Mouse (Mus musculus) forebrain, postnatal 0 days (tissue): ENCODE results near the gene Ucp2. TPM values are rescaled to one million over a fixed set of nuclear protein-coding genes. Genes with fewer than 3 reads are reported as not detected.

ENCODE experiments used
- ATAC-seq: fragments of 200-750 bp; cut with Nextera tagmentation; 2 replicates; pipeline ENCODE4 v1.8.0; 2017; ENCODE audit warnings: mild to moderate bottlenecking, moderate library complexity
- DNase-seq: peaks from one replicate; pipeline ENCODE4 v3.0.0-alpha.2; 2015
- H3K27ac ChIP-seq: fragments of 300-500 bp; sonication (generic); 2 replicates; pipeline ENCODE4 v1.5.1; 2014; ENCODE audit warnings: low read depth, mild to moderate bottlenecking, antibody characterized with exemption, low read length, moderate library complexity, mixed read lengths
- H3K27me3 ChIP-seq: fragments of 300-500 bp; sonication (generic); 2 replicates; pipeline ENCODE4 v1.6.1; 2014; ENCODE audit warnings: mild to moderate bottlenecking, low read length, mixed read lengths; ENCODE audit not compliant: insufficient read depth
- H3K36me3 ChIP-seq: fragments of 300-500 bp; sonication (generic); 2 replicates; pipeline ENCODE4 v1.6.1; 2014; ENCODE audit warnings: mild to moderate bottlenecking, moderate library complexity; ENCODE audit not compliant: insufficient read depth
- H3K4me1 ChIP-seq: fragments of 300-500 bp; sonication (generic); 2 replicates; pipeline ENCODE4 v1.6.1; 2014; ENCODE audit warnings: antibody characterized with exemption; ENCODE audit not compliant: insufficient read depth
- H3K4me2 ChIP-seq: fragments of 300-500 bp; sonication (generic); 2 replicates; pipeline ENCODE4 v1.6.1; 2014; ENCODE audit warnings: low read depth, mild to moderate bottlenecking, moderate library complexity
- H3K4me3 ChIP-seq: fragments of 300-500 bp; sonication (generic); 2 replicates; pipeline ENCODE4 v1.5.1; 2014; ENCODE audit warnings: low read depth, low read length, mixed read lengths
- H3K9ac ChIP-seq: fragments of 300-500 bp; sonication (generic); 2 replicates; pipeline ENCODE4 v1.6.1; 2014; ENCODE audit warnings: mild to moderate bottlenecking
- H3K9me3 ChIP-seq: fragments of 300-500 bp; sonication (generic); 2 replicates; pipeline ENCODE4 v1.6.1; 2016; ENCODE audit warnings: low read length
- CTCF ChIP-seq: sonication (generic); IDR thresholded peaks from 2 replicates; pipeline ENCODE4 v1.5.1; 2016; ENCODE audit warnings: antibody characterized with exemption, control low read depth, low read depth
- WGBS: fragments of 180-500 bp; shearing (Covaris S2); extraction: QIAGEN DNeasy Blood & Tissue Kit; methylation state at CpG from one replicate; pipeline ENCODE4 v1.1.7; 2014; 5-methylcytosine and 5-hydroxymethylcytosine counted together
- polyA plus RNA-seq: library from polyadenylated mRNA; unstranded; fragments of >200 nt; fragmentation: Nextera tagmentation; extraction: Ambion mirVana; gene quantifications from 2 replicates; pipeline ENCODE4 v1.2.1, GENCODE M21; 2015
- total RNA-seq: library from RNA; depleted of rRNA; stranded (reverse); fragments of >200 nt; gene quantifications from 2 replicates; pipeline ENCODE4 v1.2.3, GENCODE M21; 2014

The Ucp2 gene
- total and polyA plus RNA-seq, 2 experiments from 2014 or later = 88.3 to 106 TPM

GRCm38 (mm10) chr7:100461621-100462151 is 31.5 kb upstream of the Ucp2 start:
- Histone ChIP-seq H3K4me3 (no peak overlapping the region), H3K4me1 (no peaks in the 10 kb centered on the region), H3K36me3 (peaks cover 29% of the 10 kb centered on the region), H3K27me3 (no peaks in the 10 kb centered on the region), H3K9me3 (no peaks in the 10 kb centered on the region), H3K27ac (no peak overlapping the region), H3K4me2 (no peak overlapping the region), H3K9ac (no peak overlapping the region)
- no peak for ATAC-seq
- 76% methylated on average over 6 of the region's 6 CpGs for WGBS
- no peak for DNase-seq
- TF ChIP-seq CTCF = no peak

GRCm38 (mm10) chr7:100463194-100463593 is 29.9 kb upstream of the Ucp2 start:
- no peak overlapping the region for H3K27ac ChIP-seq
- no peak overlapping the region for H3K9ac ChIP-seq
- peaks cover 24% of the 10 kb centered on the region for H3K36me3 ChIP-seq
- TF ChIP-seq CTCF = no peak
- no peak for ATAC-seq
- H3K4me2 ChIP-seq = no peak overlapping the region
- WGBS = 87% methylated on average over 9 of the region's 9 CpGs
- no peak for DNase-seq
- H3K9me3 ChIP-seq = no peaks in the 10 kb centered on the region
- no peaks in the 10 kb centered on the region for H3K27me3 ChIP-seq
- H3K4me3 ChIP-seq = no peak overlapping the region
- no peaks in the 10 kb centered on the region for H3K4me1 ChIP-seq

GRCm38 (mm10) chr7:100463757-100464156 is 29.4 kb upstream of the Ucp2 start:
- Histone ChIP-seq H3K9me3 (no peaks in the 10 kb centered on the region), H3K36me3 (peaks cover 27% of the 10 kb centered on the region), H3K4me2 (no peak overlapping the region), H3K4me1 (no peaks in the 10 kb centered on the region), H3K9ac (no peak overlapping the region), H3K4me3 (no peak overlapping the region), H3K27me3 (no peaks in the 10 kb centered on the region), H3K27ac (no peak overlapping the region)
- no peak for DNase-seq
- no peak for TF ChIP-seq CTCF
- no peak for ATAC-seq
- WGBS = 92% methylated on average over 10 of the region's 10 CpGs

GRCm38 (mm10) chr7:100464248-100464647 is 28.9 kb upstream of the Ucp2 start:
- Histone ChIP-seq H3K27me3 (no peaks in the 10 kb centered on the region), H3K4me2 (no peak overlapping the region), H3K4me3 (no peak overlapping the region), H3K36me3 (peaks cover 28% of the 10 kb centered on the region), H3K9ac (no peak overlapping the region), H3K27ac (no peak overlapping the region), H3K9me3 (no peaks in the 10 kb centered on the region), H3K4me1 (no peaks in the 10 kb centered on the region)
- ATAC-seq (no peak), DNase-seq (no peak)
- 97% methylated on average over 7 of the region's 7 CpGs for WGBS
- TF ChIP-seq CTCF = no peak

- no peak for ATAC-seq
- H3K9ac ChIP-seq = no peak overlapping the region
- no peaks in the 10 kb centered on the region for H3K4me1 ChIP-seq
- H3K4me3 ChIP-seq = no peak overlapping the region
- no peak for DNase-seq
- H3K27me3 ChIP-seq = no peaks in the 10 kb centered on the region
- peaks cover 23% of the 10 kb centered on the region for H3K36me3 ChIP-seq
- no peak overlapping the region for H3K27ac ChIP-seq
- WGBS = 79% methylated on average over 4 of the region's 4 CpGs
- no peak overlapping the region for H3K4me2 ChIP-seq
- no peaks in the 10 kb centered on the region for H3K9me3 ChIP-seq
- no peak for TF ChIP-seq CTCF
These were observed 27.9 kb upstream of the Ucp2 start for GRCm38 (mm10) chr7:100465248-100465647.

- Histone ChIP-seq H3K27ac (0 out of 2 replicates have a peak overlapping the region, but pooled peaks have one; percentile 40), H3K4me1 (no peaks in the 10 kb centered on the region), H3K27me3 (no peaks in the 10 kb centered on the region), H3K4me3 (no peak overlapping the region), H3K9ac (no peak overlapping the region), H3K9me3 (no peaks in the 10 kb centered on the region), H3K36me3 (peaks cover 19% of the 10 kb centered on the region), H3K4me2 (no peak overlapping the region)
- ATAC-seq = peak; percentile 32; the same call in 1 of the 2 replicates
- WGBS = 42% methylated on average over 5 of the region's 5 CpGs
- peak; percentile 18 for DNase-seq
- no peak for TF ChIP-seq CTCF
These were observed 27.4 kb upstream of the Ucp2 start for GRCm38 (mm10) chr7:100465656-100466309.

GRCm38 (mm10) chr7:100466781-100467510 is 26.2 kb upstream of the Ucp2 start:
- H3K4me1 ChIP-seq = no peaks in the 10 kb centered on the region
- H3K4me3 ChIP-seq = no peak overlapping the region
- H3K36me3 ChIP-seq = peaks cover 18% of the 10 kb centered on the region
- no peak overlapping the region for H3K27ac ChIP-seq
- DNase-seq = no peak
- no peaks in the 10 kb centered on the region for H3K27me3 ChIP-seq
- no peaks in the 10 kb centered on the region for H3K9me3 ChIP-seq
- TF ChIP-seq CTCF = no peak
- 91% methylated on average over 11 of the region's 11 CpGs for WGBS
- H3K4me2 ChIP-seq = no peak overlapping the region
- no peak overlapping the region for H3K9ac ChIP-seq
- no peak for ATAC-seq
